18 mouse cellular contexts compared by ENCODE assay signal in genomic region chr8:79490739-79491138, GRCm38 (mm10).
DNase-seq lines count a peak whose midpoint lies in the region.
"Had no signal": no experiment of that assay in that cellular context is flagged by ENCODE, and none has a peak within 500 bp of the region (broad histone marks: within the 10 kb centered on the region; RNA-seq: fewer than 3 reads in every experiment).

No protein-coding gene starts in this region.

- H3K27me3 ChIP-seq in heart, embryonic 10.5 days (ENCODE audit: insufficient read depth, poor library complexity, severe bottlenecking), result no peaks in the 10 kb centered on the region
- H3K27me3 ChIP-seq: embryonic facial prominence, embryonic 15.5 days; hindbrain, embryonic 15.5 days had no signal

- H3K36me3 ChIP-seq in heart, embryonic 10.5 days, result no peaks in the 10 kb centered on the region
- H3K36me3 ChIP-seq: embryonic facial prominence, embryonic 15.5 days; G1E; hindbrain, embryonic 15.5 days had no signal

- H3K4me1 ChIP-seq in heart, embryonic 10.5 days, result peaks cover 11% of the 10 kb centered on the region; the same call in 1 of the 2 replicates
- H3K4me1 ChIP-seq: hindbrain, embryonic 15.5 days had no signal

- 0 out of 2 replicates have a peak overlapping the region, but pooled peaks have one; percentile 10 for H3K27ac ChIP-seq in heart, embryonic 10.5 days
- H3K27ac ChIP-seq: embryonic facial prominence, embryonic 15.5 days; gastrocnemius, adult 2 months; hindbrain, embryonic 15.5 days had no signal

- DNase-seq in heart, embryonic 10.5 days (ENCODE audit: low spot score), result no peak
- DNase-seq in heart, adult 9 months (ENCODE audit: low spot score in 2 of 2), result no peak
- peak; percentile 30 for DNase-seq in lung, postnatal 10 days
- DNase-seq in lung, postnatal 25 days (ENCODE audit: low spot score), result no peak
- DNase-seq in R1 (ENCODE audit: low read depth, low spot score), result peak; percentile 70
- DNase-seq in embryo, embryonic 11 days, result peak; percentile 23
- no peak for DNase-seq in gastrocnemius, postnatal 25 days
- DNase-seq: adrenal gland, adult 8-10 months; cerebellum, adult 18-20 months; gastrocnemius, adult 2 months; heart, adult 18-20 months; kidney, adult 9 months; retina, postnatal 1 day; right cerebral cortex, postnatal 4 days; thymus, postnatal 36 days had no signal

- H3K9me3 ChIP-seq in heart, embryonic 10.5 days, result no peaks in the 10 kb centered on the region
- H3K9me3 ChIP-seq: embryonic facial prominence, embryonic 15.5 days; G1E; hindbrain, embryonic 15.5 days had no signal

- 66% methylated on average over 4 of the region's 4 CpGs for WGBS in heart, embryonic 10.5 days

- no peak overlapping the region for H3K4me3 ChIP-seq in heart, embryonic 10.5 days
- H3K4me3 ChIP-seq: embryonic facial prominence, embryonic 15.5 days; gastrocnemius, adult 2 months; hindbrain, embryonic 15.5 days had no signal

Comparison
In these comparisons a context has a peak if more than half of its experiments do, and no peak if none do; other contexts are left out.
1. DNase-seq: peak in lung, postnatal 10 days (single experiment), R1 (single experiment) and embryo, embryonic 11 days (single experiment); none in heart, embryonic 10.5 days (single experiment), heart, adult 9 months (0 of 2), lung, postnatal 25 days (single experiment) and gastrocnemius, postnatal 25 days (single experiment).